Mouse (Mus musculus): ENCODE results near the gene Psmg3. TPM values are rescaled to one million over a fixed set of nuclear protein-coding genes. Genes with fewer than 3 reads are reported as not detected.

The Psmg3 gene
- 86.4 and 86.7 TPM in 2 replicates for polyA plus RNA-seq (2014; fragmentation: Nextera tagmentation; extraction: Ambion mirVana)

GRCm38 (mm10) chr5:139826357-139827055 lies at the start of gene Psmg3, which contains the start of gene Gm26938:
Gene Psmg3 (minus strand): TSS chr5:139826885.
Gene Gm26938 (minus strand): TSS chr5:139826407.
- Histone ChIP-seq H3K27ac (ENCODE audit: low read depth, low read length) (peak within 1 kb of the TSS; percentile 77), H3K36me3 (ENCODE audit: control insufficient read depth, insufficient read depth, low read length) (peaks cover 24% of the 10 kb centered on the region), H3K9ac (ENCODE audit: low read length) (peak within 1 kb of the TSS; percentile 86), H3K4me3 (ENCODE audit: low read depth, low read length) (peak within 1 kb of the TSS; percentile 84), H3K9me3 (replicated peaks; ENCODE audit: control insufficient read depth, low read length) (no peaks in the 10 kb centered on the region), H3K4me1 (ENCODE audit: control insufficient read depth, insufficient read depth, low read length) (peaks cover 9% of the 10 kb centered on the region; the same call in 1 of the 2 replicates), H3K27me3 (replicated peaks; ENCODE audit: control insufficient read depth, insufficient read depth, low read length) (no peaks in the 10 kb centered on the region), H3K4me2 (ENCODE audit: low read length) (peak within 1 kb of the TSS; percentile 93)
- 1% methylated on average over 43 of the region's 43 CpGs for WGBS
- peak; percentile 86 for DNase-seq (ENCODE audit: low spot score)
- peak; percentile 93 for ATAC-seq

GRCm38 (mm10) chr5:139871526-139871925 lies 44.8 kb upstream of the Psmg3 start:
- H3K27me3 ChIP-seq (replicated peaks; ENCODE audit: control insufficient read depth, insufficient read depth, low read length) = no peaks in the 10 kb centered on the region
- H3K4me3 ChIP-seq (ENCODE audit: low read depth, low read length) = no peak overlapping the region
- no peak overlapping the region for H3K27ac ChIP-seq (ENCODE audit: low read depth, low read length)
- WGBS = 86% methylated on average over 1 of the region's 1 CpGs
- H3K4me2 ChIP-seq (ENCODE audit: low read length) = no peak overlapping the region
- no peaks in the 10 kb centered on the region for H3K9me3 ChIP-seq (replicated peaks; ENCODE audit: control insufficient read depth, low read length)
- no peaks in the 10 kb centered on the region for H3K36me3 ChIP-seq (ENCODE audit: control insufficient read depth, insufficient read depth, low read length)
- H3K4me1 ChIP-seq (ENCODE audit: control insufficient read depth, insufficient read depth, low read length) = no peaks in the 10 kb centered on the region
- no peak overlapping the region for H3K9ac ChIP-seq (ENCODE audit: low read length)
- DNase-seq (ENCODE audit: low spot score) = no peak
- no peak for ATAC-seq

- no peak for DNase-seq (ENCODE audit: low spot score)
- no peak for ATAC-seq
- no peaks in the 10 kb centered on the region for H3K9me3 ChIP-seq (replicated peaks; ENCODE audit: control insufficient read depth, low read length)
- H3K36me3 ChIP-seq (ENCODE audit: control insufficient read depth, insufficient read depth, low read length) = no peaks in the 10 kb centered on the region
- 6% methylated on average over 4 of the region's 4 CpGs for WGBS
- no peak overlapping the region for H3K27ac ChIP-seq (ENCODE audit: low read depth, low read length)
- no peak overlapping the region for H3K9ac ChIP-seq (ENCODE audit: low read length)
- H3K27me3 ChIP-seq (replicated peaks; ENCODE audit: control insufficient read depth, insufficient read depth, low read length) = no peaks in the 10 kb centered on the region
- no peaks in the 10 kb centered on the region for H3K4me1 ChIP-seq (ENCODE audit: control insufficient read depth, insufficient read depth, low read length)
- H3K4me2 ChIP-seq (ENCODE audit: low read length) = no peak overlapping the region
- no peak overlapping the region for H3K4me3 ChIP-seq (ENCODE audit: low read depth, low read length)
These were observed 44.2 kb upstream of the Psmg3 start for GRCm38 (mm10) chr5:139870886-139871285.

- H3K27me3 ChIP-seq (replicated peaks; ENCODE audit: control insufficient read depth, insufficient read depth, low read length) = no peaks in the 10 kb centered on the region
- H3K27ac ChIP-seq (ENCODE audit: low read depth, low read length) = 0 out of 2 replicates have a peak overlapping the region, but pooled peaks have one; percentile 39
- no peaks in the 10 kb centered on the region for H3K36me3 ChIP-seq (ENCODE audit: control insufficient read depth, insufficient read depth, low read length)
- H3K4me1 ChIP-seq (ENCODE audit: control insufficient read depth, insufficient read depth, low read length) = peaks cover 14% of the 10 kb centered on the region
- peak; percentile 81 for ATAC-seq
- no peak overlapping the region for H3K4me2 ChIP-seq (ENCODE audit: low read length)
- no peak overlapping the region for H3K9ac ChIP-seq (ENCODE audit: low read length)
- peak; percentile 89 for DNase-seq (ENCODE audit: low spot score)
- H3K9me3 ChIP-seq (replicated peaks; ENCODE audit: control insufficient read depth, low read length) = no peaks in the 10 kb centered on the region
- H3K4me3 ChIP-seq (ENCODE audit: low read depth, low read length) = no peak overlapping the region
- WGBS = 16% methylated on average over 4 of the region's 4 CpGs
These were observed 36.1 kb upstream of the Psmg3 start for GRCm38 (mm10) chr5:139862759-139863158.

- WGBS = 3% methylated on average over 15 of the region's 15 CpGs
- no peak overlapping the region; the same call in 1 of the 2 replicates for H3K27ac ChIP-seq (ENCODE audit: low read depth, low read length)
- no peak overlapping the region for H3K9ac ChIP-seq (ENCODE audit: low read length)
These were observed 33.8 kb upstream of the Psmg3 start for GRCm38 (mm10) chr5:139860328-139861104.

GRCm38 (mm10) chr5:139849626-139850320 lies 23.1 kb upstream of the Psmg3 start:
- ATAC-seq = no peak
- WGBS = 74% methylated on average over 12 of the region's 12 CpGs
- no peak overlapping the region for H3K4me2 ChIP-seq (ENCODE audit: low read length)

More at GRCm38 (mm10) chr5:139860328-139861104, 33.8 kb upstream of the Psmg3 start:
- ATAC-seq (peak; percentile 62; the same call in 1 of the 2 replicates), DNase-seq (ENCODE audit: low spot score) (peak; percentile 76)
- no peaks in the 10 kb centered on the region for H3K9me3 ChIP-seq (replicated peaks; ENCODE audit: control insufficient read depth, low read length)
- peak overlapping the region; percentile 26; the same call in 1 of the 2 replicates for H3K4me2 ChIP-seq (ENCODE audit: low read length)
- no peaks in the 10 kb centered on the region for H3K27me3 ChIP-seq (replicated peaks; ENCODE audit: control insufficient read depth, insufficient read depth, low read length)
- no peaks in the 10 kb centered on the region for H3K36me3 ChIP-seq (ENCODE audit: control insufficient read depth, insufficient read depth, low read length)
- H3K4me1 ChIP-seq (ENCODE audit: control insufficient read depth, insufficient read depth, low read length) = peaks cover 14% of the 10 kb centered on the region
- no peak overlapping the region for H3K4me3 ChIP-seq (ENCODE audit: low read depth, low read length)

GRCm38 (mm10) chr5:139839142-139839541 lies 12.5 kb upstream of the Psmg3 start:
- H3K27ac ChIP-seq (ENCODE audit: low read depth, low read length) = no peak overlapping the region
- DNase-seq (ENCODE audit: low spot score) (no peak), ATAC-seq (no peak)

More at GRCm38 (mm10) chr5:139849626-139850320, 23.1 kb upstream of the Psmg3 start:
- Histone ChIP-seq H3K9ac (ENCODE audit: low read length) (no peak overlapping the region), H3K27me3 (replicated peaks; ENCODE audit: control insufficient read depth, insufficient read depth, low read length) (no peaks in the 10 kb centered on the region), H3K9me3 (replicated peaks; ENCODE audit: control insufficient read depth, low read length) (no peaks in the 10 kb centered on the region), H3K4me1 (ENCODE audit: control insufficient read depth, insufficient read depth, low read length) (0 out of 2 replicates have a peak, but pooled peaks cover 2% of the 10 kb centered on the region), H3K36me3 (ENCODE audit: control insufficient read depth, insufficient read depth, low read length) (no peaks in the 10 kb centered on the region), H3K4me3 (ENCODE audit: low read depth, low read length) (no peak overlapping the region), H3K27ac (ENCODE audit: low read depth, low read length) (no peak overlapping the region)
- no peak for DNase-seq (ENCODE audit: low spot score)

GRCm38 (mm10) chr5:139838476-139838892 lies 11.8 kb upstream of the Psmg3 start:
- H3K9me3 ChIP-seq (replicated peaks; ENCODE audit: control insufficient read depth, low read length) = no peaks in the 10 kb centered on the region
- no peaks in the 10 kb centered on the region for H3K4me1 ChIP-seq (ENCODE audit: control insufficient read depth, insufficient read depth, low read length)
- no peak overlapping the region for H3K4me2 ChIP-seq (ENCODE audit: low read length)
- no peak overlapping the region for H3K27ac ChIP-seq (ENCODE audit: low read depth, low read length)
- 18% methylated on average over 2 of the region's 2 CpGs for WGBS
- peak; percentile 62 for ATAC-seq
- H3K9ac ChIP-seq (ENCODE audit: low read length) = no peak overlapping the region
- DNase-seq (ENCODE audit: low spot score) = peak; percentile 84
- no peaks in the 10 kb centered on the region for H3K27me3 ChIP-seq (replicated peaks; ENCODE audit: control insufficient read depth, insufficient read depth, low read length)
- H3K4me3 ChIP-seq (ENCODE audit: low read depth, low read length) = no peak overlapping the region
- H3K36me3 ChIP-seq (ENCODE audit: control insufficient read depth, insufficient read depth, low read length) = no peaks in the 10 kb centered on the region

More at GRCm38 (mm10) chr5:139839142-139839541, 12.5 kb upstream of the Psmg3 start:
- H3K27me3 ChIP-seq (replicated peaks; ENCODE audit: control insufficient read depth, insufficient read depth, low read length) = no peaks in the 10 kb centered on the region
- H3K36me3 ChIP-seq (ENCODE audit: control insufficient read depth, insufficient read depth, low read length) = no peaks in the 10 kb centered on the region
- 37% methylated on average over 3 of the region's 3 CpGs for WGBS
- no peaks in the 10 kb centered on the region for H3K4me1 ChIP-seq (ENCODE audit: control insufficient read depth, insufficient read depth, low read length)
- H3K4me2 ChIP-seq (ENCODE audit: low read length) = no peak overlapping the region
- H3K4me3 ChIP-seq (ENCODE audit: low read depth, low read length) = no peak overlapping the region
- H3K9me3 ChIP-seq (replicated peaks; ENCODE audit: control insufficient read depth, low read length) = no peaks in the 10 kb centered on the region
- no peak overlapping the region for H3K9ac ChIP-seq (ENCODE audit: low read length)

All from forebrain, embryonic 14.5 days (tissue).